Mouse (Mus musculus): ENCODE data around the gene Lyrm1.

Lyrm1 gene

GRCm38 (mm10) chr7:119920457-119920856 lies 24.8 kb downstream of the Lyrm1 start:
- no peak for TF ChIP-seq GATA4 (IDR thresholded peaks at IDR 0.05; ENCODE audit: insufficient replicate concordance, low read length)

GRCm38 (mm10) chr7:119921054-119921453 lies 25.4 kb downstream of the Lyrm1 start:
- no peak for TF ChIP-seq GATA4 (IDR thresholded peaks at IDR 0.05; ENCODE audit: insufficient replicate concordance, low read length)

- TF ChIP-seq GATA4 (IDR thresholded peaks at IDR 0.05; ENCODE audit: insufficient replicate concordance, low read length) = no peak
Measured at GRCm38 (mm10) chr7:119928783-119929440, 33.3 kb downstream of the Lyrm1 start.

GRCm38 (mm10) chr7:119936321-119936720 lies 40.7 kb downstream of the Lyrm1 start:
- no peak for TF ChIP-seq GATA4 (IDR thresholded peaks at IDR 0.05; ENCODE audit: insufficient replicate concordance, low read length)

- no peak for TF ChIP-seq GATA4 (IDR thresholded peaks at IDR 0.05; ENCODE audit: insufficient replicate concordance, low read length)
Measured at GRCm38 (mm10) chr7:119937036-119937435, 41.4 kb downstream of the Lyrm1 start.

GRCm38 (mm10) chr7:119941569-119941968 lies 45.9 kb downstream of the Lyrm1 start:
- no peak for TF ChIP-seq GATA4 (IDR thresholded peaks at IDR 0.05; ENCODE audit: insufficient replicate concordance, low read length)

GRCm38 (mm10) chr7:119954047-119954446 lies 58.4 kb downstream of the Lyrm1 start:
- no peak for TF ChIP-seq GATA4 (IDR thresholded peaks at IDR 0.05; ENCODE audit: insufficient replicate concordance, low read length)

- no peak for TF ChIP-seq GATA4 (IDR thresholded peaks at IDR 0.05; ENCODE audit: insufficient replicate concordance, low read length)
Measured at GRCm38 (mm10) chr7:119957421-119957820, 61.8 kb downstream of the Lyrm1 start.

- no peak for TF ChIP-seq GATA4 (IDR thresholded peaks at IDR 0.05; ENCODE audit: insufficient replicate concordance, low read length)
Measured at GRCm38 (mm10) chr7:119959091-119959490, 63.4 kb downstream of the Lyrm1 start.

GRCm38 (mm10) chr7:119959491-119959890 lies 63.8 kb downstream of the Lyrm1 start:
- no peak for TF ChIP-seq GATA4 (IDR thresholded peaks at IDR 0.05; ENCODE audit: insufficient replicate concordance, low read length)

- TF ChIP-seq GATA4 (IDR thresholded peaks at IDR 0.05; ENCODE audit: insufficient replicate concordance, low read length) = no peak
Measured at GRCm38 (mm10) chr7:119960006-119960405, 64.3 kb downstream of the Lyrm1 start.

- TF ChIP-seq GATA4 (IDR thresholded peaks at IDR 0.05; ENCODE audit: insufficient replicate concordance, low read length) = no peak
Measured at GRCm38 (mm10) chr7:119960546-119960945, 64.9 kb downstream of the Lyrm1 start.

GRCm38 (mm10) chr7:119961107-119961506 lies 65.4 kb downstream of the Lyrm1 start:
- no peak for TF ChIP-seq GATA4 (IDR thresholded peaks at IDR 0.05; ENCODE audit: insufficient replicate concordance, low read length)

GRCm38 (mm10) chr7:119965205-119965604 lies 69.5 kb downstream of the Lyrm1 start:
- TF ChIP-seq GATA4 (IDR thresholded peaks at IDR 0.05; ENCODE audit: insufficient replicate concordance, low read length) = peak; percentile 93; the same call in 1 of the 2 replicates

- TF ChIP-seq GATA4 (IDR thresholded peaks at IDR 0.05; ENCODE audit: insufficient replicate concordance, low read length) = 0 out of 2 replicates have a peak, but pooled peaks have one; percentile 23
Measured at GRCm38 (mm10) chr7:119965651-119966395, 70.2 kb downstream of the Lyrm1 start.

- no peak for TF ChIP-seq GATA4 (IDR thresholded peaks at IDR 0.05; ENCODE audit: insufficient replicate concordance, low read length)
Measured at GRCm38 (mm10) chr7:119969320-119969719, 73.7 kb downstream of the Lyrm1 start.
